ENCODE assay signal across 9 mouse cellular contexts in the genomic region with DNA sequence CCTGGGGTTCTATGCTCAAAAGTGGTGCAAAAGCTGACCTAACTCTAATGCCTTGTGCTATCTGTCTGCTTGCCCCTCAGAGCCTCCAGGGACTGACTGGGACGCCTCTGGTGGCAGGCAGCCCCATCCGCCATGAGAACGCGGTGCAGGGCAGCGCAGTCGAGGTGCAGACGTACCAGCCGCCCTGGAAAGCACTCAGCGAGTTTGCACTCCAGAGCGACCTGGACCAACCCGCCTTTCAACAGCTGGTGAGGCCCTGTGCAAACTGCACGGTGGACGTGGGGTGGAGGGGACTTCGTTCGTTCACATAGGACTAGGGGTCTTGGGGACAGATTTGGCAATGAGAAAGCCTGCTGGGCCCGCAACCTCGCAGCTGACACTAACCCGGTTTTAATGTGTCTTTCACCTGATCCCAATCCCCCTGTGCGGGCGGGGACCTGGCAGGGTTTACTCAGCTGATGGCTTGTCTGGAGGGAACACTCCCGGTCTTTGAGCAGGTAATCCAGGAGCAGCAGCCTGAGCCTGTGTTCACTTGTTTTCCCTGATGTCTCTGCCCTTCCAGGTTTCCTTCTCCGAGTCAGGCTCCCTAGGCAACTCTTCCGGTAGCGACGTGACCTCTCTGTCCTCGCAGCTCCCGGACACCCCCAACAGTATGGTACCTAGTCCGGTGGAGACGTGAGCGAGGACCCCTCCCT. TPM values are rescaled to one million over a fixed set of nuclear protein-coding genes. Genes with fewer than 3 reads are reported as not detected.
DNase-seq lines count a peak whose midpoint lies in the region; ATAC-seq and TF ChIP-seq lines count a peak whose summit lies in the region.
"Had no signal": no experiment of that assay in that cellular context is flagged by ENCODE, and none has a peak within 500 bp of the region (broad histone marks: within the 10 kb centered on the region; RNA-seq: fewer than 3 reads in every experiment).

No protein-coding gene starts in this region.

- no peak for ATAC-seq in kidney, postnatal 0 days (replicated peaks; ENCODE audit: low FRiP score, low read depth)
- ATAC-seq in neural tube, embryonic 11.5 days (ENCODE audit: insufficient read depth, low FRiP score, low TSS enrichment), result no peak

- intact Hi-C loops in left cerebral cortex, postnatal 14 days (cut with DNase I), result no loop called here

- DNase-seq in frontal cortex, postnatal 14 days (ENCODE audit: low spot score in 2 of 2), result peak; percentile 17 to 35
- no peak for DNase-seq in frontal cortex, adult 2 months (ENCODE audit: extremely low spot score in 1 of 2, low spot score in 1 of 2)
- peak; percentile 29 for DNase-seq in thymus, postnatal 0 days (ENCODE audit: low spot score)
- DNase-seq in thymus, postnatal 14 days, result no peak
- peak; percentile 81 for DNase-seq in heart, embryonic 10.5 days (ENCODE audit: low spot score)
- DNase-seq in kidney, postnatal 0 days (ENCODE audit: low spot score), result peak; percentile 24
- peak; percentile 62 for DNase-seq in neural tube, embryonic 11.5 days (ENCODE audit: low spot score)
- DNase-seq in left cerebral cortex, postnatal 14 days (ENCODE audit: low spot score in 2 of 2), result no peak

- H3K9ac ChIP-seq in kidney, postnatal 0 days (ENCODE audit: low read depth, low read length), result no peak overlapping the region
- peak overlapping the region; percentile 9; the same call in 1 of the 2 replicates for H3K9ac ChIP-seq in neural tube, embryonic 11.5 days (ENCODE audit: low read length)

- under 1% methylated on average over 30 of the region's 30 CpGs for WGBS in heart, embryonic 10.5 days
- WGBS in kidney, postnatal 0 days, result 3% methylated on average over 30 of the region's 30 CpGs
- WGBS in neural tube, embryonic 11.5 days, result under 1% methylated on average over 30 of the region's 30 CpGs

- H3K4me3 ChIP-seq in heart, embryonic 10.5 days, result peak overlapping the region; percentile 59
- 0 out of 2 replicates have a peak overlapping the region, but pooled peaks have one; percentile 6 for H3K4me3 ChIP-seq in kidney, postnatal 0 days (replicated peaks; ENCODE audit: low read depth, low read length)
- H3K4me3 ChIP-seq in neural tube, embryonic 11.5 days (ENCODE audit: low read depth, low read length), result peak overlapping the region; percentile 28
- H3K4me3 ChIP-seq: erythroblast, embryonic 14.5 days had no signal

- H3K27ac ChIP-seq in heart, embryonic 10.5 days, result peak overlapping the region; percentile 29; the same call in 1 of the 2 replicates
- H3K27ac ChIP-seq in kidney, postnatal 0 days, result no peak overlapping the region
- H3K27ac ChIP-seq in neural tube, embryonic 11.5 days (ENCODE audit: low read depth, low read length), result no peak overlapping the region

- no peak for TF ChIP-seq CTCF in kidney, postnatal 0 days (IDR thresholded peaks at IDR 0.05; ENCODE audit: low read depth)

- H3K9me3 ChIP-seq in heart, embryonic 10.5 days, result no peaks in the 10 kb centered on the region
- H3K9me3 ChIP-seq in kidney, postnatal 0 days (replicated peaks; ENCODE audit: low read length), result no peaks in the 10 kb centered on the region
- H3K9me3 ChIP-seq in neural tube, embryonic 11.5 days (ENCODE audit: control insufficient read depth, low read length), result no peaks in the 10 kb centered on the region

- no peaks in the 10 kb centered on the region for H3K36me3 ChIP-seq in heart, embryonic 10.5 days
- no peaks in the 10 kb centered on the region for H3K36me3 ChIP-seq in kidney, postnatal 0 days (ENCODE audit: insufficient read depth, low read length)
- no peaks in the 10 kb centered on the region for H3K36me3 ChIP-seq in neural tube, embryonic 11.5 days (ENCODE audit: control insufficient read depth, insufficient read depth, low read length)

- H3K4me1 ChIP-seq in heart, embryonic 10.5 days, result peaks cover 54% of the 10 kb centered on the region
- peaks cover 32% of the 10 kb centered on the region for H3K4me1 ChIP-seq in kidney, postnatal 0 days (replicated peaks; ENCODE audit: insufficient read depth, low read length)
- peaks cover 9% of the 10 kb centered on the region for H3K4me1 ChIP-seq in neural tube, embryonic 11.5 days (ENCODE audit: control insufficient read depth, insufficient read depth, low read length)

- H3K27me3 ChIP-seq in heart, embryonic 10.5 days (ENCODE audit: insufficient read depth, poor library complexity, severe bottlenecking), result peaks cover 97% of the 10 kb centered on the region
- H3K27me3 ChIP-seq in kidney, postnatal 0 days (ENCODE audit: insufficient read depth, low read length), result peaks cover 77% of the 10 kb centered on the region
- H3K27me3 ChIP-seq in neural tube, embryonic 11.5 days (ENCODE audit: control insufficient read depth, insufficient read depth, low read length), result peaks cover 91% of the 10 kb centered on the region

- peak overlapping the region; percentile 49 for H3K4me2 ChIP-seq in kidney, postnatal 0 days (ENCODE audit: low read length)
- peak overlapping the region; percentile 25 for H3K4me2 ChIP-seq in neural tube, embryonic 11.5 days (ENCODE audit: low read depth)

RNA-seq across cellular contexts. Expression of a gene that starts 6.5 kb away (rescaled TPM):
- not detected in 2 replicates for polyA plus RNA-seq in frontal cortex, adult 2 months (2012; rRNA removed)
- 2.0 TPM in 2 replicates for polyA plus RNA-seq in thymus, postnatal 0 days (2015; fragmentation: Nextera tagmentation; extraction: Ambion mirVana)
- 1.1 and 6.5 TPM in 2 replicates for polyA plus RNA-seq in heart, embryonic 10.5 days (2016; fragmentation: Nextera tagmentation; extraction: Ambion mirVana)
- not detected in 2 replicates for polyA plus RNA-seq in kidney, postnatal 0 days (2015; fragmentation: Nextera tagmentation; extraction: Ambion mirVana)
- 36.7 and 52.8 TPM in 2 replicates for polyA plus RNA-seq in neural tube, embryonic 11.5 days (2014; fragmentation: Nextera tagmentation; extraction: Ambion mirVana)
- total RNA-seq in left cerebral cortex, postnatal 14 days (2021), result not detected
- polyA plus RNA-seq: erythroblast, embryonic 14.5 days had no signal

RNA-seq across cellular contexts. Expression of a gene that starts 33.0 kb away (rescaled TPM):
- 37.7 and 48.5 TPM in 2 replicates for polyA plus RNA-seq in frontal cortex, adult 2 months (2012; rRNA removed)
- polyA plus RNA-seq in thymus, postnatal 0 days (2015; fragmentation: Nextera tagmentation; extraction: Ambion mirVana), result 253 and 257 TPM in 2 replicates
- polyA plus RNA-seq in heart, embryonic 10.5 days (2016; fragmentation: Nextera tagmentation; extraction: Ambion mirVana), result 252 and 322 TPM in 2 replicates
- polyA plus RNA-seq in kidney, postnatal 0 days (2015; fragmentation: Nextera tagmentation; extraction: Ambion mirVana), result 372 and 395 TPM in 2 replicates
- polyA plus RNA-seq in neural tube, embryonic 11.5 days (2014; fragmentation: Nextera tagmentation; extraction: Ambion mirVana), result 122 and 138 TPM in 2 replicates
- 10 to 100 TPM; 46.9 to 49.1 TPM for total RNA-seq in left cerebral cortex, postnatal 14 days (2021)

Comparison
In these comparisons a context has a peak if more than half of its experiments do, and no peak if none do; other contexts are left out.
1. DNase-seq: peak in frontal cortex, postnatal 14 days (2 of 2), thymus, postnatal 0 days (single experiment), heart, embryonic 10.5 days (single experiment), kidney, postnatal 0 days (single experiment) and neural tube, embryonic 11.5 days (single experiment); none in frontal cortex, adult 2 months (0 of 2), thymus, postnatal 14 days (single experiment) and left cerebral cortex, postnatal 14 days (0 of 2).
2. H3K4me3 ChIP-seq: peak in every context shown above with its lines; median percentile 59 in heart, embryonic 10.5 days; 28 in neural tube, embryonic 11.5 days; 6 in kidney, postnatal 0 days.